Mouse (Mus musculus) olfactory bulb, adult 2 months (tissue): Measurements from ENCODE around the gene Gpatch8.

Source experiments
- CTCF ChIP-seq: fragments of 200-500 bp; IDR thresholded peaks from 2 replicates; pipeline ENCODE4 v1.5.1; 2012; ENCODE audit warnings: low read depth, mild to moderate bottlenecking, low read length, moderate library complexity; ENCODE audit not compliant: insufficient read depth
- POLR2A ChIP-seq: fragments of 200-500 bp; IDR thresholded peaks from 2 replicates; pipeline ENCODE4 v1.6.1; 2012; ENCODE audit warnings: mild to moderate bottlenecking, low read depth, low read length, moderate library complexity; ENCODE audit not compliant: insufficient read depth

DNA sequence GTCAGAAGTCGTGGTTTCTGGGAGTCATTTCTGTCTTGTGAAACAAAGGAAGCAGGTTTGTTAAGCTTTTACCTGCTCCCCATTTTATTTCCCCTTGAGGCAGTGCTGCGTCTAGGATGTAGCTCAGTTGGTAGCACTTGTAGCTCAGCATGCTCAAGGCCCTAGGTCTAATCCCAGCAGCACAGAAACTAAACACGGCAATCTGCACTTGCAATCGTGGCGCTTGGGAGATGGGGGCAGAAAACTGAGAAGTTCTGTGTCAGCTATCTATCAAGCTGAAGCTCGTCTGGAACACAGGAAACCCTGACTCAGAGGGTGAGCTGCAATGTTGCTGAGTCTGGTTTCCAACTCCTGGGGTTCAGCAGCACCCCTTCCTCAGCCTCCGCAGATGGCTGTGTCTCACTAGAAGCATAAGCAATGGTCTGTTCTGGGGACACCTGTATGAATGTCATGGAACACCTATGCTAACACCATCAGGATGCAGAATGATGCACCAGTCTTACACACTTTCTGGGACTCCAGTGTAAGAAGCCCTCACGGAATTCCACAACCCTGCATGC lies 127.1 kb downstream of the Gpatch8 start:
- TF ChIP-seq CTCF (no peak), POLR2A (no peak)
